ENCODE assay signal across 8 mouse cellular contexts in the genomic region with DNA sequence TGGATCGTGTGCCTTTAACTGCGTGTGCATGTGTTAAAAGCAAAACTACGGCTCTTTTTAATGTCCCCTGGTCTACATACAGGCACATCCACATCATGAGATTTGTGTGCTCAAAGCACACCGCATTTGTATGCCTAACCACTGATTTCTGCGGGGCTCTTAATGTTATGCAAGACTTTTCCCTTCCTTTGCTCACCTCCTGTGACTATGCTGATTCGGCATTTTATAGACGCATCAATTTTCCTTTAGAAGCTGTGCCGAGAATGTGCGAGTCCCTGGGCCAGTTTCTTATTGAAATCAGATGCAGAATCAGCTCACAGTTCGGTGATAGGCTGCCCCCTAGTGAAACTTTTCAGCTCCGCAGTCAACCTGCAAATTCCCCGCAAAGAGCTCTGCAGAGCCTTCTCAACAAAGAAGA.
DNase-seq lines count a peak whose midpoint lies in the region; ATAC-seq lines count a peak whose summit lies in the region.

No protein-coding gene starts in this region.

- H3K9me3 ChIP-seq in hindbrain, embryonic 12.5 days (replicated peaks), result no peaks in the 10 kb centered on the region

- peaks cover 7% of the 10 kb centered on the region; the same call in 1 of the 2 replicates for H3K4me1 ChIP-seq in hindbrain, embryonic 12.5 days

- DNase-seq in MEL-GATA-1-ER (ENCODE audit: extremely low read depth, low read depth), result peak; percentile 68
- DNase-seq in cerebellum, adult 8-10 months, result peak; percentile 77
- peak; percentile 61 to 84 for DNase-seq in frontal cortex, postnatal 10 days (ENCODE audit: low spot score in 2 of 2)
- DNase-seq in layer of hippocampus, postnatal 10 days (ENCODE audit: low spot score in 2 of 2), result peak; percentile 91 to 92
- DNase-seq in lung, postnatal 10 days, result peak; percentile 92
- peak; percentile 50 for DNase-seq in retina, adult 2 months (ENCODE audit: low read depth, low spot score)
- DNase-seq in thymus, postnatal 25 days, result peak; percentile 82

- H3K4me3 ChIP-seq in hindbrain, embryonic 12.5 days, result peak overlapping the region; percentile 25

- H3K9ac ChIP-seq in hindbrain, embryonic 12.5 days, result no peak overlapping the region

- WGBS in hindbrain, embryonic 12.5 days, result 7% methylated on average over 12 of the region's 12 CpGs

- H3K36me3 ChIP-seq in hindbrain, embryonic 12.5 days, result no peaks in the 10 kb centered on the region

- peak; percentile 80 for ATAC-seq in hindbrain, embryonic 12.5 days (ENCODE audit: low FRiP score)

- no peaks in the 10 kb centered on the region for H3K27me3 ChIP-seq in hindbrain, embryonic 12.5 days

- H3K27ac ChIP-seq in hindbrain, embryonic 12.5 days, result peak overlapping the region; percentile 44; the same call in 1 of the 2 replicates

- peak overlapping the region; percentile 49 for H3K4me2 ChIP-seq in hindbrain, embryonic 12.5 days (replicated peaks)

Comparison
In these comparisons a context has a peak if more than half of its experiments do, and no peak if none do; other contexts are left out.
1. Peak in every context shown above with its lines: DNase-seq, ATAC-seq, H3K4me3 ChIP-seq and H3K27ac ChIP-seq.